8 mouse cellular contexts compared by ENCODE assay signal in genomic region chr13:28416231-28416630, GRCm38 (mm10).
DNase-seq lines count a peak whose midpoint lies in the region; ATAC-seq and TF ChIP-seq lines count a peak whose summit lies in the region.

No protein-coding gene starts in this region.

- 11% methylated on average over 6 of the region's 6 CpGs for WGBS in lung, embryonic 16.5 days
- WGBS in lung, adult 2 months = 40% methylated on average over 6 of the region's 6 CpGs
- WGBS in forebrain, embryonic 14.5 days = 3% methylated on average over 6 of the region's 6 CpGs
- WGBS in midbrain, embryonic 13.5 days = 2% methylated on average over 6 of the region's 6 CpGs
- WGBS in stomach, postnatal 0 days = 20% methylated on average over 6 of the region's 6 CpGs

- H3K4me1 ChIP-seq in lung, embryonic 16.5 days (replicated peaks; ENCODE audit: control insufficient read depth, insufficient read depth, low read length) = peaks cover 39% of the 10 kb centered on the region
- H3K4me1 ChIP-seq in lung, adult 2 months (ENCODE audit: control insufficient read depth, insufficient read depth, low read length) = peaks cover 14% of the 10 kb centered on the region
- H3K4me1 ChIP-seq in forebrain, embryonic 14.5 days (ENCODE audit: control insufficient read depth, insufficient read depth, low read length) = peaks cover 46% of the 10 kb centered on the region
- peaks cover 66% of the 10 kb centered on the region for H3K4me1 ChIP-seq in midbrain, embryonic 13.5 days (replicated peaks)
- H3K4me1 ChIP-seq in stomach, postnatal 0 days (replicated peaks; ENCODE audit: control insufficient read depth, insufficient read depth) = no peaks in the 10 kb centered on the region

- H3K4me3 ChIP-seq in lung, embryonic 16.5 days (ENCODE audit: low read length) = no peak overlapping the region
- no peak overlapping the region for H3K4me3 ChIP-seq in lung, adult 2 months (replicated peaks; ENCODE audit: extremely low read depth, low read depth, low read length)
- peak overlapping the region; percentile 19; the same call in 1 of the 2 replicates for H3K4me3 ChIP-seq in forebrain, embryonic 14.5 days (ENCODE audit: low read depth, low read length)
- peak overlapping the region; percentile 27 for H3K4me3 ChIP-seq in midbrain, embryonic 13.5 days (replicated peaks)
- H3K4me3 ChIP-seq in stomach, postnatal 0 days (ENCODE audit: low read depth, low read length) = no peak overlapping the region

- H3K27me3 ChIP-seq in lung, embryonic 16.5 days (ENCODE audit: control insufficient read depth, insufficient read depth, low read depth, low read length) = no peaks in the 10 kb centered on the region
- H3K27me3 ChIP-seq in forebrain, embryonic 14.5 days (replicated peaks; ENCODE audit: control insufficient read depth, insufficient read depth, low read length) = no peaks in the 10 kb centered on the region
- H3K27me3 ChIP-seq in midbrain, embryonic 13.5 days = no peaks in the 10 kb centered on the region
- H3K27me3 ChIP-seq in stomach, postnatal 0 days (ENCODE audit: control insufficient read depth, insufficient read depth, low read length) = no peaks in the 10 kb centered on the region

- 0 out of 2 replicates have a peak overlapping the region, but pooled peaks have one; percentile 5 for H3K4me2 ChIP-seq in lung, embryonic 16.5 days (ENCODE audit: low read depth, low read length)
- H3K4me2 ChIP-seq in forebrain, embryonic 14.5 days (ENCODE audit: low read length) = peak overlapping the region; percentile 49
- H3K4me2 ChIP-seq in midbrain, embryonic 13.5 days (replicated peaks) = peak overlapping the region; percentile 52
- H3K4me2 ChIP-seq in stomach, postnatal 0 days (replicated peaks; ENCODE audit: low read depth) = 0 out of 2 replicates have a peak overlapping the region, but pooled peaks have one; percentile 27

- no peaks in the 10 kb centered on the region for H3K36me3 ChIP-seq in lung, embryonic 16.5 days (ENCODE audit: control insufficient read depth, insufficient read depth, low read length)
- no peaks in the 10 kb centered on the region for H3K36me3 ChIP-seq in forebrain, embryonic 14.5 days (ENCODE audit: control insufficient read depth, insufficient read depth, low read length)
- H3K36me3 ChIP-seq in midbrain, embryonic 13.5 days = no peaks in the 10 kb centered on the region
- no peaks in the 10 kb centered on the region for H3K36me3 ChIP-seq in stomach, postnatal 0 days (ENCODE audit: control insufficient read depth, insufficient read depth, low read length)

- H3K27ac ChIP-seq in lung, embryonic 16.5 days (ENCODE audit: low read length) = peak overlapping the region; percentile 98
- peak overlapping the region; percentile 96 for H3K27ac ChIP-seq in forebrain, embryonic 14.5 days (ENCODE audit: low read depth, low read length)
- H3K27ac ChIP-seq in midbrain, embryonic 13.5 days = peak overlapping the region; percentile 95
- no peak overlapping the region for H3K27ac ChIP-seq in stomach, postnatal 0 days (replicated peaks)

- no peak for TF ChIP-seq POLR2A in lung, adult 2 months (IDR thresholded peaks at IDR 0.05; ENCODE audit: borderline replicate concordance, extremely low read depth, low read depth, low read length)

- no peak for TF ChIP-seq CTCF in lung, adult 2 months (IDR thresholded peaks at IDR 0.05; ENCODE audit: insufficient read depth, low read length)
- TF ChIP-seq CTCF in stomach, postnatal 0 days (IDR thresholded peaks at IDR 0.05; ENCODE audit: low read depth) = no peak

- no peaks in the 10 kb centered on the region for H3K9me3 ChIP-seq in lung, embryonic 16.5 days (ENCODE audit: control insufficient read depth, low read length)
- no peaks in the 10 kb centered on the region for H3K9me3 ChIP-seq in forebrain, embryonic 14.5 days (replicated peaks; ENCODE audit: control insufficient read depth, low read length)
- no peaks in the 10 kb centered on the region for H3K9me3 ChIP-seq in midbrain, embryonic 13.5 days
- H3K9me3 ChIP-seq in stomach, postnatal 0 days (ENCODE audit: control insufficient read depth, low read length) = no peaks in the 10 kb centered on the region

- TF ChIP-seq EP300 in stomach, postnatal 0 days (optimal IDR thresholded peaks at IDR 0.05) = no peak

- DNase-seq in lung, adult 2 months = no peak
- peak; percentile 97 for DNase-seq in forebrain, embryonic 14.5 days (ENCODE audit: low spot score)
- peak; percentile 42 for DNase-seq in heart, postnatal 4 days
- peak; percentile 44 for DNase-seq in layer of hippocampus, adult 9-10 months (ENCODE audit: low spot score)
- no peak for DNase-seq in stomach, postnatal 0 days (ENCODE audit: low spot score)
- DNase-seq in urinary bladder, postnatal 25 days (ENCODE audit: low spot score) = no peak

- H3K9ac ChIP-seq in lung, embryonic 16.5 days (ENCODE audit: low read length) = 0 out of 2 replicates have a peak overlapping the region, but pooled peaks have one; percentile 15
- peak overlapping the region; percentile 59; the same call in 1 of the 2 replicates for H3K9ac ChIP-seq in forebrain, embryonic 14.5 days (ENCODE audit: low read length)
- H3K9ac ChIP-seq in midbrain, embryonic 13.5 days (replicated peaks) = peak overlapping the region; percentile 62; the same call in 1 of the 2 replicates
- no peak overlapping the region for H3K9ac ChIP-seq in stomach, postnatal 0 days (ENCODE audit: low read length)

- ATAC-seq in lung, embryonic 16.5 days (ENCODE audit: low read depth) = 0 out of 2 replicates have a peak, but pooled peaks have one; percentile 6
- ATAC-seq in forebrain, embryonic 14.5 days = peak; percentile 88
- ATAC-seq in midbrain, embryonic 13.5 days = peak; percentile 90
- ATAC-seq in stomach, postnatal 0 days (ENCODE audit: low FRiP score, low TSS enrichment) = no peak

Comparison
In these comparisons a context has a peak if more than half of its experiments do, and no peak if none do; other contexts are left out.
1. H3K4me3 ChIP-seq: peak in forebrain, embryonic 14.5 days (single experiment) and midbrain, embryonic 13.5 days (single experiment); none in lung, embryonic 16.5 days (single experiment), lung, adult 2 months (single experiment) and stomach, postnatal 0 days (single experiment).
2. DNase-seq: peak in forebrain, embryonic 14.5 days (single experiment), heart, postnatal 4 days (single experiment) and layer of hippocampus, adult 9-10 months (single experiment); none in lung, adult 2 months (single experiment), stomach, postnatal 0 days (single experiment) and urinary bladder, postnatal 25 days (single experiment).
3. Peak in every context shown above with its lines, with median percentiles within 50 percentile points of each other: H3K4me2 ChIP-seq.